In genomic region chr8:105621841-105622240, GRCm38 (mm10) we compare ENCODE assay signal across 9 mouse cellular contexts. TPM values are rescaled to one million over a fixed set of nuclear protein-coding genes. Genes with fewer than 3 reads are reported as not detected.
DNase-seq lines count a peak whose midpoint lies in the region; ATAC-seq and TF ChIP-seq lines count a peak whose summit lies in the region.
"Had no signal": no experiment of that assay in that cellular context is flagged by ENCODE, and none has a peak within 500 bp of the region (broad histone marks: within the 10 kb centered on the region; RNA-seq: fewer than 3 reads in every experiment).

No protein-coding gene starts in this region.

- ATAC-seq in forebrain, embryonic 14.5 days: peak; percentile 47
- ATAC-seq in midbrain, embryonic 11.5 days (ENCODE audit: low FRiP score): no peak

- H3K9me3 ChIP-seq in forebrain, embryonic 14.5 days (replicated peaks; ENCODE audit: control insufficient read depth, low read length): no peaks in the 10 kb centered on the region
- H3K9me3 ChIP-seq in midbrain, embryonic 11.5 days (ENCODE audit: control insufficient read depth, low read length): no peaks in the 10 kb centered on the region

- TF ChIP-seq POLR2A in brain, embryonic 14.5 days (IDR thresholded peaks at IDR 0.05; ENCODE audit: borderline replicate concordance, extremely low read depth, insufficient read depth, insufficient read length, poor library complexity, severe bottlenecking): no peak

- no peak for TF ChIP-seq CTCF in layer of hippocampus, adult 2 months (conservative IDR thresholded peaks at IDR 0.05)
- no peak for TF ChIP-seq CTCF in brain, embryonic 14.5 days (IDR thresholded peaks at IDR 0.05; ENCODE audit: borderline replicate concordance, extremely low read depth, insufficient read depth, insufficient read length)

- H3K9ac ChIP-seq in forebrain, embryonic 14.5 days (ENCODE audit: low read length): peak overlapping the region; percentile 43
- H3K9ac ChIP-seq in midbrain, embryonic 11.5 days (ENCODE audit: low read length): no peak overlapping the region
- H3K9ac ChIP-seq: lung, embryonic 14.5 days had no signal

- H3K4me1 ChIP-seq in forebrain, embryonic 14.5 days (ENCODE audit: control insufficient read depth, insufficient read depth, low read length): peaks cover 6% of the 10 kb centered on the region
- no peaks in the 10 kb centered on the region for H3K4me1 ChIP-seq in midbrain, embryonic 11.5 days (ENCODE audit: control insufficient read depth, insufficient read depth, low read length)

- peak overlapping the region; percentile 83 for H3K27ac ChIP-seq in layer of hippocampus, adult 2 months
- peak overlapping the region; percentile 58; the same call in 1 of the 2 replicates for H3K27ac ChIP-seq in forebrain, embryonic 14.5 days (ENCODE audit: low read depth, low read length)
- peak overlapping the region; percentile 60; the same call in 1 of the 2 replicates for H3K27ac ChIP-seq in midbrain, embryonic 11.5 days (ENCODE audit: low read depth, low read length)

- H3K36me3 ChIP-seq in forebrain, embryonic 14.5 days (ENCODE audit: control insufficient read depth, insufficient read depth, low read length): peaks cover 68% of the 10 kb centered on the region
- H3K36me3 ChIP-seq in midbrain, embryonic 11.5 days (ENCODE audit: control insufficient read depth, insufficient read depth, low read length): peaks cover 21% of the 10 kb centered on the region

- DNase-seq in layer of hippocampus, adult 2 months (ENCODE audit: low spot score in 2 of 2): no peak
- DNase-seq in layer of hippocampus, postnatal 14 days (ENCODE audit: low spot score in 2 of 2): no peak
- peak; percentile 60 for DNase-seq in brain, embryonic 14.5 days (ENCODE audit: low read depth)
- DNase-seq in forebrain, embryonic 14.5 days (ENCODE audit: low spot score): peak; percentile 51
- DNase-seq in midbrain, embryonic 11.5 days (ENCODE audit: low spot score, missing footprints): no peak
- DNase-seq in adrenal gland, postnatal 4 days (ENCODE audit: low spot score in 2 of 2): no peak
- no peak for DNase-seq in urinary bladder, adult 18-20 months (ENCODE audit: low spot score in 2 of 2)

- no peaks in the 10 kb centered on the region for H3K27me3 ChIP-seq in forebrain, embryonic 14.5 days (replicated peaks; ENCODE audit: control insufficient read depth, insufficient read depth, low read length)
- no peaks in the 10 kb centered on the region for H3K27me3 ChIP-seq in midbrain, embryonic 11.5 days (ENCODE audit: control insufficient read depth, insufficient read depth, low read length)
- H3K27me3 ChIP-seq: Patski had no signal

- 26% methylated on average over 4 of the region's 4 CpGs for WGBS in forebrain, embryonic 14.5 days
- WGBS in midbrain, embryonic 11.5 days: 81% methylated on average over 4 of the region's 4 CpGs

- H3K4me2 ChIP-seq in forebrain, embryonic 14.5 days (ENCODE audit: low read length): no peak overlapping the region
- H3K4me2 ChIP-seq in midbrain, embryonic 11.5 days: no peak overlapping the region
- H3K4me2 ChIP-seq: lung, embryonic 14.5 days had no signal

- no peak overlapping the region for H3K4me3 ChIP-seq in layer of hippocampus, adult 2 months
- no peak overlapping the region for H3K4me3 ChIP-seq in forebrain, embryonic 14.5 days (ENCODE audit: low read depth, low read length)
- no peak overlapping the region for H3K4me3 ChIP-seq in midbrain, embryonic 11.5 days (ENCODE audit: low read depth, low read length)

RNA-seq across cellular contexts. Expression of gene Ctcf, which starts 14.5 kb away (rescaled TPM):
- 10 to 100 TPM; 70.4 to 82.6 TPM for total RNA-seq in layer of hippocampus, adult 2 months (2021)
- total RNA-seq in layer of hippocampus, postnatal 14 days (2021): 10 to 100 TPM; 60.4 to 64.1 TPM
- 36.6 and 54.8 TPM in 2 replicates for polyA plus RNA-seq in brain, embryonic 14.5 days (2012; rRNA removed)
- polyA plus RNA-seq in forebrain, embryonic 14.5 days (2014; fragmentation: Nextera tagmentation; extraction: Ambion mirVana): 100 and 108 TPM in 2 replicates
- polyA plus RNA-seq in midbrain, embryonic 11.5 days (2014; fragmentation: Nextera tagmentation; extraction: Ambion mirVana): 112 and 115 TPM in 2 replicates
- total RNA-seq in adrenal gland, postnatal 4 days (2021): 10 to 100 TPM; 73.8 to 94.0 TPM

RNA-seq across cellular contexts. Expression of gene Agrp, which starts 15.4 kb away (rescaled TPM):
- not detected for total RNA-seq in layer of hippocampus, adult 2 months (2021)
- total RNA-seq in layer of hippocampus, postnatal 14 days (2021): not detected
- 0.26 and 0.55 TPM in 2 replicates for polyA plus RNA-seq in brain, embryonic 14.5 days (2012; rRNA removed)
- 0.72 and 1.8 TPM in 2 replicates for polyA plus RNA-seq in forebrain, embryonic 14.5 days (2014; fragmentation: Nextera tagmentation; extraction: Ambion mirVana)
- polyA plus RNA-seq in midbrain, embryonic 11.5 days (2014; fragmentation: Nextera tagmentation; extraction: Ambion mirVana): 0.56 and 0.68 TPM in 2 replicates
- 1 to 10 TPM in 1 of 2 experiments, under 1 TPM in 1; 0.81 to 1.5 TPM for total RNA-seq in adrenal gland, postnatal 4 days (2021)

RNA-seq across cellular contexts. Expression of gene Ripor1, which starts 16.8 kb away (rescaled TPM):
- 10 to 100 TPM; 88.7 to 94.8 TPM for total RNA-seq in layer of hippocampus, adult 2 months (2021)
- 10 to 100 TPM; 81.6 to 86.9 TPM for total RNA-seq in layer of hippocampus, postnatal 14 days (2021)
- 23.7 and 40.3 TPM in 2 replicates for polyA plus RNA-seq in brain, embryonic 14.5 days (2012; rRNA removed)
- 14.9 and 21.7 TPM in 2 replicates for polyA plus RNA-seq in forebrain, embryonic 14.5 days (2014; fragmentation: Nextera tagmentation; extraction: Ambion mirVana)
- polyA plus RNA-seq in midbrain, embryonic 11.5 days (2014; fragmentation: Nextera tagmentation; extraction: Ambion mirVana): 10.5 and 12.9 TPM in 2 replicates
- 10 to 100 TPM; 35.4 to 43.0 TPM for total RNA-seq in adrenal gland, postnatal 4 days (2021)

RNA-seq across cellular contexts. Expression of gene Atp6v0d1, which starts 56.0 kb away (rescaled TPM):
- 100 to 1,000 TPM; 278 to 305 TPM for total RNA-seq in layer of hippocampus, adult 2 months (2021)
- 100 to 1,000 TPM; 321 to 323 TPM for total RNA-seq in layer of hippocampus, postnatal 14 days (2021)
- polyA plus RNA-seq in brain, embryonic 14.5 days (2012; rRNA removed): 210 and 236 TPM in 2 replicates
- 194 and 211 TPM in 2 replicates for polyA plus RNA-seq in forebrain, embryonic 14.5 days (2014; fragmentation: Nextera tagmentation; extraction: Ambion mirVana)
- 121 and 129 TPM in 2 replicates for polyA plus RNA-seq in midbrain, embryonic 11.5 days (2014; fragmentation: Nextera tagmentation; extraction: Ambion mirVana)
- 100 to 1,000 TPM; 103 to 113 TPM for total RNA-seq in adrenal gland, postnatal 4 days (2021)

Comparison
In these comparisons a context has a peak if more than half of its experiments do, and no peak if none do; other contexts are left out.
1. DNase-seq: peak in brain, embryonic 14.5 days (single experiment) and forebrain, embryonic 14.5 days (single experiment); none in layer of hippocampus, adult 2 months (0 of 2), layer of hippocampus, postnatal 14 days (0 of 2), midbrain, embryonic 11.5 days (single experiment), adrenal gland, postnatal 4 days (0 of 2) and urinary bladder, adult 18-20 months (0 of 2).
2. Peak in every context shown above with its lines, with median percentiles within 50 percentile points of each other: H3K27ac ChIP-seq.